Mouse (Mus musculus): Measurements from ENCODE around the gene Pik3r4.
"Not testable (repeated sequence)": the region's sequence is repeated elsewhere in the genome, so short reads cannot be mapped to it uniquely, and the experiment has no call there.

Pik3r4 gene

GRCm38 (mm10) chr9:105642460-105643371, at the start of gene Pik3r4:
Pik3r4 (plus strand) TSS chr9:105642978.
- DNase-seq (ENCODE audit: low read depth) = peak; percentile 64

GRCm38 (mm10) chr9:105598906-105599305, 43.9 kb upstream of the Pik3r4 start:
- no peak for DNase-seq (ENCODE audit: low read depth)

GRCm38 (mm10) chr9:105611980-105612771, 30.6 kb upstream of the Pik3r4 start:
- no peak for DNase-seq (ENCODE audit: low read depth)

GRCm38 (mm10) chr9:105612919-105613318, 29.9 kb upstream of the Pik3r4 start:
- DNase-seq (ENCODE audit: low read depth) = no peak

DNA sequence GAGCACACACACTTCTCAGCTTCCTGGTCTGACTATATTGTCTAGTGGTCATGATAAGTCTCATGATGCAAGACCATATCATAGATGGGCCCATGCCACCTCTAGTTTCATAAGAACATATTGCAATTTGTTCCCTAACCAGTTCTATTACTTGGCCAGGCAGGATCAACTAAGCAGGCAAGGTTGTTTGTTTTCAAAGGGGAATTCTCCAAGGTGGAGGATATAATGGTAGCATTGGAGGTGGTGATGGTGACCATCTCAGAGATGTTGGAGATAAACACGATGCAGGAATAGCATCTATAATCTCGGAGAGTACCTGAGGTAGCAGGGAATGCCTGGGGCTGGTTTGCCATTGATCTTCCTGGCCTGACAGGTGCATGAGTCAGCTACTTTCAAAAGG, 26.8 kb upstream of the Pik3r4 start:
- DNase-seq (ENCODE audit: low read depth) = no peak

DNA sequence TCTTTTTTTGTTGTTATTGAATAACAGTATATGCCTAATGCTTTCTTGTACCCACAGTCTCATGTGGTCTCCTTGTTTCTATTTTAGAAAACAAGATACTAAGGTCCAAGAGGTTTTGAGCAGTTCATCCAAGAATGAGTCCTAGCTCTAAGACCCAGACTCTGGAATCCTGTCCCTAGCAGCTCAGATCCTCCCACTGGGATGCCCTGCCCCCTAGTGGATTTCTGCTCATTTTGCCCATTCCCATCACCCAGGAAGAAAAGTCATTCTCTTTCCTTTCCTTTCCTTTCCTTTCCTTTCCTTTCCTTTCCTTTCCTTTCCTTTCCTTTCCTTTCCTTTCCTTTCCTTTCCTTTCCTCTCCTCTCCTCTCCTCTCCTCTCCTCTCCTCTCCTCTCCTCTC, 25.5 kb upstream of the Pik3r4 start:
- peak; percentile 22 for DNase-seq (ENCODE audit: low read depth)

DNA sequence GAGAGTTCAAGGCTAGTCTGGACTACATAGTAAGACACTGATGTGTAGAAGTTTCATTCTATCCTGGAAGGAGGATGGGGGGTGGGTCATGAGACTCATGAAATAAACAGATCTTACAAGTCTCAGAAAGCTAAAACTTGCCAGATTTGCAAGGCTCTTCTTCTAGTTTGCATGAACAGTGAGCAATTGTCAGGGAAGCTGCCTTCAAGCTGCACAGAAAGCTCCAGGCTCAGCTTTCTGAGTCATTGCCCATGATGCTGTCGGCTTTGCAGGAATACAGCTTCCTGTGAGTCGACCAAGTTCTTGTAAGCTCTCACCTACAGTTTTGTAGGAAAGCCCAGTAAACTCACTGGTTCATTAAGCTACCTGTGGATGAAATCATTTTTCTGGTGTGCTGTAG, 8.8 kb upstream of the Pik3r4 start:
- no peak for DNase-seq (ENCODE audit: low read depth)

DNA sequence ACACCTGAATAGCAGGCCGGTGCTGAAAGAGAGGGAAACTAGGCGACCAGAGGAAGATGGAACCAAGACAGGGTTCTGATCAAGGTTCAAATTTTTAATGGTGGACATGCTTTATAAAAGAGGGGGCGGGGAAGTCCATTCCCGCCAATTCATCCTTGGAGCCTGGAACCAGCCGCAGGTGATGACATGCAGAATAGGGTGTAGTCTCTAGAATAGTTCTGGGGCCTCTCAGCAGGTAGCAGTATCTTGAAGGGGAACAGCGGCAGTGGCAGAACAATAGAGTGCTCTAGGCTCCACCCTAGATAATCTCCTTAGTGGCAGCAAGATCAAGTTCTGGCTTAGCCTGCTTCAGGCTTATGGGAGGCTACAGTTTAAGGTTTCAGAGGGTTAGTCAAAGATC, 1.4 kb upstream of the Pik3r4 start:
- not testable (repeated sequence) for DNase-seq (ENCODE audit: low read depth)

- no peak for DNase-seq (ENCODE audit: low read depth)
These were observed 13.4 kb downstream of the Pik3r4 start for GRCm38 (mm10) chr9:105656189-105656588.

DNA sequence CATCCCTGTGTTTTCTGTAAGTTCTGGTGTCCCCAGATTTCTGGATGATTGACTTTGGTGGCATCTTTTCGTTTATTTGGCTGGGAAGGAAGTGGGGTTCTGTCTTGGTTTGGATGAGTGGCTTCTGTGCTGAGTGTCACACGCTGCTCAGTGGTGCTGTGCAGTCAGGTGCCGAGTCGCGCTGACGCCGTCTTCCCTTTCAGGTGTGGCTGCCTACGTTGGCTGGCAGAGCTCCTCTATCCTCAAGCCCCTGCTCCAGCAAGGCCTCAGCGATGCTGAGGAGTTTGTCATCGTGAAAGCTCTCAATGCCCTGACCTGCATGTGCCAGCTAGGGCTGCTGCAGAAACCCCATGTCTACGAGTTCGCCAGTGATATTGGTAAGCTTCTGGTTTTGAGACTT, 15.4 kb downstream of the Pik3r4 start:
- no peak for DNase-seq (ENCODE audit: low read depth)

DNA sequence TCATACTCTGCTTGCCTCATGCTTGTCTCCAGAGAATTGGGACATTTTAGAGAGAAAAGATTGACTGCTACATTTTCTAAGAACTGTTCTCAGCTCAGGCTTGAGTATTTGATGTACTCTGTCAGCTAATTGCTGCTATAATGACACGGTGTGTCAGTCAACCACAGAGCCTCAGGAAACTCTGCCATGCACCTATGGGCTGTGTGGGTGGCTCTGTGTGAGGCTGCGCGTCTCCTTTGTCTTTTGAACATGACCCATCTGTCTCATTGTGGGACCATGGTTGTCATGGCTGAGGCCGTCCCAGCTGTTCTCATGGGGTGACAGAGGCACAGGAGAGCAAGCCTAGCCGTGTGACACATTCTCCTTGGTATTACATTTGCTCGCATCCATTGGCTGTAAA, 17.1 kb downstream of the Pik3r4 start:
- DNase-seq (ENCODE audit: low read depth) = no peak

DNA sequence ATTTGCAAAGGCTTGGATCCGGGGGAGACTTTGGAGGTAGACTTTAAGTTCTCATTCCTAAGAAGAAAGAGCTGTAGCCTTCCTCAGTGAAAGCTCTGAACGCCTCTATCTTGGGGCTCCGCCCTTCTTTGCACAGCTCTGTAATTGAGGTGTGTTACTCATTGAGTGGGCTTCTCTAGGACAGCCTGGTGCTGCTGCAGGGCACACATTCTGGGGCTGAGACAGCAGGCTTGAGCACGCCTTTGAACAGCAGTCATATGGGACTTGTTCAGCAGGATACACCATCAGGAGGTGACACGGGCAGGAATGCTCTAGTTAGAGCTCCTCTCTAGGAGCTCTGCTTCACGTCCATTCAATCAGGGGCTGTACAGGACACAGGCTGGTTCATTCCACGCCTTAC, 22.5 kb downstream of the Pik3r4 start:
- DNase-seq (ENCODE audit: low read depth) = no peak

DNA sequence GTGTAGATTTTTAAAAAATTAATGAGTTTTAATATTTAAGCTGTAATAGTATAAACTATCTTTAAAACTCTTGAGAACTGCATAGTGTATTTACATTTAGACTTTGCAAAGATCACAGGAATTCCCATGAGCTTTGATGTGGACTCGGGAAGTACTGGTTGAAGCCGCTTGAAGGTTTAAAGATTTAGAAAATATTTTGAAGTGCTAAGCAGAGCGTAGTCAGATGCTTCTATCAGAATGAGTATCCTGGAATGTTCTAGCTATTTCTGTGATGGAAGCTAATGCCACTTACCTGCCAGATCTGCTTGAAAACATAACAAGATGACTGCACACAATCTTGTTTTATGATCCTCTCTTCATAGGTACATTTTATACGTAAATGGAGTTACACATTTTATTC, 28.1 kb downstream of the Pik3r4 start:
- DNase-seq (ENCODE audit: low read depth) = no peak

GRCm38 (mm10) chr9:105672032-105672431, 29.3 kb downstream of the Pik3r4 start:
- DNase-seq (ENCODE audit: low read depth) = no peak

GRCm38 (mm10) chr9:105675941-105676340, 33.2 kb downstream of the Pik3r4 start:
- no peak for DNase-seq (ENCODE audit: low read depth)

DNA sequence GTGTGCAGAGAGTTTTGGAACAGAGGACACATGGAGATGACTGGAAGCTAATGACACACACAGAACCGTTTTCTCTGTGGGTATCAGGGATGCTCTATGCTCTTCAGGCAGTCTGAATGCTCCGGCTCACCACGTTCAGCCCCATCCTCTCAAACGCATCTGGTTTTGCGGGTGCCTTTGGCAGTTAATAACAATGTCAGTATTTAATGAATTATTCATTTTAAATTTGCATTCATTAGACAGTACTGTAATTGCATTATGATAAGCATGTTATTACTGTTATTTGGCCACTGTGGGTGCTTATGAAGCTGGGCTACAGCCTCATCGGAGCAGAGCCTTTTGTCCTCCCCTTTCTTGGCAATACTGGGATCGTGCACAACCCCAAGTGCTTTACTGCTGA, 38.6 kb downstream of the Pik3r4 start:
- no peak for DNase-seq (ENCODE audit: low read depth)

DNA sequence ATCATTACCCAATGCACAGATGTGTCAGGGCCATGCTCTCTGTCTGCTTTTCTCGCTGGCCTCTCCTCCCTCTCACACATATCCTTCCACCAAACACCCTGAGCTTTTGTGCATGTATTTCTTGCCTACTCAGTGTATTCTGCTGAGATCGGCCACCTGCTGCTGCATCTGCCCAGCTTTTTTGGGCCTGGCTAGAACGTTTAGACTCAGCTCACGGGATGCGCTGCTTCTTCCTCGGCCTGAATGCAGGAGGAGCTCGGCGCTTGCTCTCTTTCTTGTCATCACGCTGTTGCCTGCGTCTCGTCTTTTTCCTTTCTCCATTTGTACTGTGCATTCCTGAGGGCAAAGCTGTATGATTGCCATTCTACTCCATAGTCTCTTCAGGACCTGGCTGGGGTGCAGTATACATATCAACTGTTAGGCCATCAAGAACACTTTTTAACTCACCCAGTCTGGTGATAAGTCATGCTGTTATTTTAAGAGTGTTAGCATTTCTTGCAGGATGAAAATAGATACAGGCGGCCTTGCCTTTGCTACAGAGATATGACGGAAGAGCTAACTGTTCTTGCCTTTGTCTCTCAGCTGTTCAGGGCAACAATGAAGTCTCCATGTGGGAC, 41.9 kb downstream of the Pik3r4 start:
- DNase-seq (ENCODE audit: low read depth) = no peak

DNA sequence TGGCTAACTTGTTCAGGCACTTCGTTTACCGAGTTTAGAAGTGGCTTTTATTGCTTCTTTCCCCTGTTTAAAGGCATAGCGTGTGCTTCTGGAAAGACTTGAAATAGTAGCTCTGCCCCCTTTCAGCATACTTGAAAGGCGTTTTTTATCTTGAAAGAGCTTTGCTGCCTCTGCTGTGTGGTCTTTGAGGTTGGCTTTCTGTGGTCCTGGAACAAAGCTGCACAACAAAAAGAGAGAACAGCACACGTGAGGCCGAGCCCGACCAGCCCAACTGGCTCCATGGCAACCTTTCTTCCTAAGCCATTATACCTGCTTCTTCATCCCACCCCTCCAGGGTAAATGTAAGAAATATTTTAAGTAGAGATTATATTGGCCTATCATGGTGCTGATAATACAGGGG, 46.7 kb downstream of the Pik3r4 start:
- no peak for DNase-seq (ENCODE audit: low read depth)

DNA sequence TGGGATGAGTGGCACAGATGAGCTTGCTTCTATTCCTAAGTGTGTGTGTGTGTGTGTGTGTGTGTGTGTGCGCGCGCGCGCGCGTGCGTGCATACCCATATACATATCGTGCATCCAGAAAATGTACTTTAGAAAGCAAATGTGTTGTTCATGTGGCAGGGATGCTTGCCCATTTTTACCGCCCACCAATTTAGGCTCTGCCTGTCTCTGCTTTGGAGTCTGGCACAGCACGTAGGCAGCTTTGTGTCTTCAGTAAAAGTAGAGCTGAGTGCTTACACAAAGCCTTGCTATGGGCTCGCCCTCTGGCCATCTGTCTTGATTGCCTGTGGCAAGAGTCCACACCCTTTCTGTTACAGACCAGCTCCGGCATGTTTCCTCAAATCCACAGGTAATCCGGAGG, 49.7 kb downstream of the Pik3r4 start:
- DNase-seq (ENCODE audit: low read depth) = no peak

GRCm38 (mm10) chr9:105693056-105693455, 50.3 kb downstream of the Pik3r4 start:
- DNase-seq (ENCODE audit: low read depth) = no peak

DNA sequence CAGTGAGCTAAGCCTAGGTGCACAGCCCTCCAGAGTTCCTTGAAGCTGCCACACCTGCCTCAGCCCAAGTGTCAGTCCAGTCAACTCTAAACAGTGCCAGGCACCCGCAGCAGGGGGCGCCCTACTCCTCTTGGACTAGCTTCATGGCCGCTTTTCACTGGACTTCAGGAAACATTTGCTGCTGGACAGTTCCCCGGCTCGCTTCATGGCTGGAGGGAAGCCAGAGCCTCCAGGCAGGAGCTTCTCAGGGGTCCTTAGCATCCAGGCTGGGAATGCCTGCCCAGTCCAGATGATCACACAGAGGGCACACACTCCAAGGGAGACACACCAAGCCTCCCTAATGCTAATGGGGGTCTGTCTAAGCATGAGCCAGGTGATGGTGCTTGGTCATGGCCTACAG, 51.1 kb downstream of the Pik3r4 start:
- peak; percentile 26 for DNase-seq (ENCODE audit: low read depth)

GRCm38 (mm10) chr9:105696818-105697564, 54.2 kb downstream of the Pik3r4 start:
- DNase-seq (ENCODE audit: low read depth) = no peak
